Mouse (Mus musculus) embryonic stem cell, embryonic (primary cell): ENCODE results near the gene Slc1a2.

Experiments used
- CTCF ChIA-PET, 4 experiments: fragments of 300-600 bp in 2 of 4; fragments of 350-600 bp in 2 of 4; sonication (Branson Sonifier 250); formaldehyde crosslinking; loops; one replicate each; lab custom pipeline; 2022; ENCODE audit warnings: inconsistent platforms in 2 of 4; lab: Charles Lee
- POLR2A ChIA-PET, 4 experiments: fragments of 300-600 bp in 2 of 4; fragments of 350-600 bp in 2 of 4; sonication (Branson Sonifier 250); formaldehyde crosslinking; loops; one replicate each; lab custom pipeline; 2022; ENCODE audit warnings: antibody characterized with exemption in 4 of 4, inconsistent platforms in 1 of 4; lab: Charles Lee

Gene Slc1a2

GRCm38 (mm10) chr2:102829201-102829600 lies 170.7 kb downstream of the Slc1a2 start:
- CTCF ChIA-PET: no interaction called here
- POLR2A ChIA-PET: no interaction called here

- ChIA-PET CTCF (no interaction called here), POLR2A (no interaction called here)
Observed at GRCm38 (mm10) chr2:102831547-102831946, 173.1 kb downstream of the Slc1a2 start.

- CTCF ChIA-PET: interaction anchor here in 1 of 4 experiments (0.6 kb wide), 1 partner anchor 1253 kb away, joined by 3 read pairs; no protein-coding TSS in a partner anchor
- POLR2A ChIA-PET: no interaction called here
Observed at GRCm38 (mm10) chr2:102838179-102838578, 179.7 kb downstream of the Slc1a2 start.
